Mouse (Mus musculus): ENCODE measurements around the gene Wnt1.
"Not testable (repeated sequence)": the region's sequence is repeated elsewhere in the genome, so short reads cannot be mapped to it uniquely, and the experiment has no call there.

Wnt1 gene

GRCm38 (mm10) chr15:98789661-98790535 is at the start of gene Wnt1:
TSS of gene Wnt1 (plus strand) at chr15:98789857.
- DNase-seq, result peak in 1 of 2 experiments; percentile 41

GRCm38 (mm10) chr15:98740219-98740618 is 49.4 kb upstream of the Wnt1 start:
- no peak for DNase-seq

- DNase-seq, result no peak
These were observed 46.8 kb upstream of the Wnt1 start for GRCm38 (mm10) chr15:98742766-98743428.

GRCm38 (mm10) chr15:98743863-98744262 is 45.8 kb upstream of the Wnt1 start:
- DNase-seq, result not testable (repeated sequence)

GRCm38 (mm10) chr15:98746344-98746965 is 43.2 kb upstream of the Wnt1 start:
- DNase-seq, result no peak

GRCm38 (mm10) chr15:98747296-98747695 is 42.4 kb upstream of the Wnt1 start:
- no peak for DNase-seq

- no peak for DNase-seq
These were observed 40.6 kb upstream of the Wnt1 start for GRCm38 (mm10) chr15:98749093-98749492.

GRCm38 (mm10) chr15:98753021-98753423 is 36.6 kb upstream of the Wnt1 start:
- DNase-seq, result no peak

GRCm38 (mm10) chr15:98754125-98754524 is 35.5 kb upstream of the Wnt1 start:
- no peak for DNase-seq

GRCm38 (mm10) chr15:98762201-98762621 is 27.4 kb upstream of the Wnt1 start:
- DNase-seq, result peak; percentile 74 to 76

GRCm38 (mm10) chr15:98762670-98763529 is 26.8 kb upstream of the Wnt1 start, which contains the start of gene Arf3:
TSS of gene Arf3 (minus strand) at chr15:98763214.
- DNase-seq, result peak; percentile 95 to 97

GRCm38 (mm10) chr15:98765929-98766328 is 23.7 kb upstream of the Wnt1 start:
- no peak for DNase-seq

- no peak for DNase-seq
These were observed 21.4 kb upstream of the Wnt1 start for GRCm38 (mm10) chr15:98768259-98768658.

- no peak for DNase-seq
These were observed 17.7 kb upstream of the Wnt1 start for GRCm38 (mm10) chr15:98771813-98772425.

GRCm38 (mm10) chr15:98772511-98773211 is 17.0 kb upstream of the Wnt1 start:
- DNase-seq, result no peak

- no peak for DNase-seq
These were observed 15.6 kb upstream of the Wnt1 start for GRCm38 (mm10) chr15:98774096-98774495.

GRCm38 (mm10) chr15:98775533-98775932 is 14.1 kb upstream of the Wnt1 start:
- no peak for DNase-seq

- DNase-seq, result peak in 1 of 2 experiments; percentile 13
These were observed 13.2 kb upstream of the Wnt1 start for GRCm38 (mm10) chr15:98776280-98777004.

GRCm38 (mm10) chr15:98777005-98777616 is 12.5 kb upstream of the Wnt1 start:
- no peak for DNase-seq

GRCm38 (mm10) chr15:98777762-98778161 is 11.9 kb upstream of the Wnt1 start, which contains the start of gene Wnt10b:
TSS of gene Wnt10b (minus strand) at chr15:98778150.
- DNase-seq, result no peak
